Mouse (Mus musculus): ENCODE measurements around the gene Phtf2.

DNA sequence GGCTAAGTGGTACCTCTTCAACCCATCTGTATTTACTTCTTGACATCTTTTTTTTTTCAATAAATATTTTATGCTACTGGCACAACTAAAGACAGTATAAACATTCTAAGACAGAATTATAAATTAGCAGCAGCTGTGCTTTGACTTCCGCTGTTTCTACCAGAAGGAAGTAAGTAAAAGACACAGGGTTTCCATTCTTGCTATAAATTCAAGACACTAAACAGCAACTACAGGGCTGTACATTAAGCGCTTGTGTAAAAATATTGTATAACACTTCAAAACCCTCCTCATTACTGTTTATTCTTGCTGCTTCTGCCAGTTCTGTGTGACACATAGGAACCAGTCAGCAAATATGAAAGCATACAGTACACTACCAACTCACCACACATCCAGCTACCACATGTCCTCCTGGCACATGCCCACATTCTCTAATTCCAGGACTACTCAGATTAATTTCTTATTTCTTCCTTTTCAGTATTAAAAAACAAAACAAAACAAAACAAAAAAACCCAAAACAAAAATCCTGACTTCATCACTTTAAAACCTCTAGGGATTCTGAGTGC, 16.6 kb downstream of the Phtf2 start:
- TF ChIP-seq POLR2A (IDR thresholded peaks at IDR 0.05; ENCODE audit: low read depth, low read length) (no peak), CTCF (IDR thresholded peaks at IDR 0.05; ENCODE audit: borderline replicate concordance, insufficient read depth, low read length) (no peak)

All from embryonic fibroblast, embryonic 13.5 days (primary cell).